Mouse (Mus musculus) forebrain, embryonic 16.5 days (tissue): Measurements from ENCODE around the gene Tram2. TPM values are rescaled to one million over a fixed set of nuclear protein-coding genes. Genes with fewer than 3 reads are reported as not detected.

ENCODE experiments used
- ATAC-seq: fragments of 200-750 bp; cut with Nextera tagmentation; 2 replicates; pipeline ENCODE4 v1.8.0; 2017; ENCODE audit warnings: mild to moderate bottlenecking, moderate library complexity
- H3K27ac ChIP-seq: fragments of 300-500 bp; sonication (generic); 2 replicates; pipeline ENCODE4 v1.5.1; 2014; ENCODE audit warnings: low read length, control low read depth
- H3K27me3 ChIP-seq: fragments of 300-500 bp; sonication (generic); replicated peaks from 2 replicates; pipeline ENCODE4 v1.6.1; 2014; ENCODE audit warnings: low read length; ENCODE audit not compliant: control insufficient read depth, insufficient read depth
- H3K36me3 ChIP-seq: fragments of 300-500 bp; sonication (generic); 2 replicates; pipeline ENCODE4 v1.6.1; 2014; ENCODE audit not compliant: control insufficient read depth, insufficient read depth
- H3K4me1 ChIP-seq: fragments of 300-500 bp; sonication (generic); replicated peaks from 2 replicates; pipeline ENCODE4 v1.6.1; 2014; ENCODE audit warnings: low read length; ENCODE audit not compliant: control insufficient read depth, insufficient read depth
- H3K4me2 ChIP-seq: fragments of 300-500 bp; sonication (generic); 2 replicates; pipeline ENCODE4 v1.6.1; 2014; ENCODE audit warnings: mild to moderate bottlenecking, low read length, control low read depth
- H3K4me3 ChIP-seq: fragments of 300-500 bp; sonication (generic); replicated peaks from 2 replicates; pipeline ENCODE4 v1.5.1; 2014; ENCODE audit warnings: mild to moderate bottlenecking, low read length, control low read depth
- H3K9ac ChIP-seq: fragments of 300-500 bp; sonication (generic); replicated peaks from 2 replicates; pipeline ENCODE4 v1.6.1; 2014; ENCODE audit warnings: low read depth, low read length, control low read depth
- H3K9me3 ChIP-seq: fragments of 300-500 bp; sonication (generic); 2 replicates; pipeline ENCODE4 v1.6.1; 2016; ENCODE audit warnings: low read length; ENCODE audit not compliant: control insufficient read depth
- WGBS: fragments of 180-500 bp; shearing (Covaris S2); extraction: QIAGEN DNeasy Blood & Tissue Kit; methylation state at CpG from one replicate; pipeline ENCODE4 v1.1.7; 2014; 5-methylcytosine and 5-hydroxymethylcytosine counted together
- polyA plus RNA-seq: library from polyadenylated mRNA; unstranded; fragments of >200 nt; fragmentation: Nextera tagmentation; extraction: Ambion mirVana; gene quantifications from 2 replicates; pipeline ENCODE4 v1.2.1, GENCODE M21; 2015

Tram2 gene
- 2.0 and 2.3 TPM in 2 replicates for polyA plus RNA-seq

GRCm38 (mm10) chr1:21079217-21079773 is at the start of gene Tram2:
Gene Tram2 (minus strand): TSS chr1:21079229.
- Histone ChIP-seq H3K36me3 (no peaks in the 10 kb centered on the region), H3K9ac (peak within 1 kb of the TSS; percentile 77), H3K9me3 (no peaks in the 10 kb centered on the region), H3K4me1 (peaks cover 13% of the 10 kb centered on the region), H3K4me2 (peak within 1 kb of the TSS; percentile 73), H3K4me3 (peak within 1 kb of the TSS; percentile 63), H3K27me3 (no peaks in the 10 kb centered on the region; the same call in 1 of the 2 replicates), H3K27ac (peak within 1 kb of the TSS; percentile 52; the same call in 1 of the 2 replicates)
- peak; percentile 93 for ATAC-seq
- under 1% methylated on average over 50 of the region's 52 CpGs for WGBS

- no peak for ATAC-seq
- H3K27ac ChIP-seq, result no peak overlapping the region
Observed at GRCm38 (mm10) chr1:21124713-21125336, 45.8 kb upstream of the Tram2 start.

GRCm38 (mm10) chr1:21103784-21104183 is 24.8 kb upstream of the Tram2 start:
- Histone ChIP-seq H3K4me3 (no peak overlapping the region), H3K9me3 (no peaks in the 10 kb centered on the region), H3K27ac (no peak overlapping the region), H3K36me3 (no peaks in the 10 kb centered on the region), H3K9ac (no peak overlapping the region), H3K27me3 (no peaks in the 10 kb centered on the region), H3K4me2 (no peak overlapping the region), H3K4me1 (no peaks in the 10 kb centered on the region)
- ATAC-seq, result no peak
- 83% methylated on average over 4 of the region's 4 CpGs for WGBS

More at GRCm38 (mm10) chr1:21124713-21125336, 45.8 kb upstream of the Tram2 start:
- Histone ChIP-seq H3K27me3 (no peaks in the 10 kb centered on the region), H3K4me3 (no peak overlapping the region), H3K4me2 (no peak overlapping the region), H3K9ac (no peak overlapping the region), H3K36me3 (no peaks in the 10 kb centered on the region), H3K9me3 (0 out of 2 replicates have a peak, but pooled peaks cover 3% of the 10 kb centered on the region), H3K4me1 (no peaks in the 10 kb centered on the region)
- WGBS, result 80% methylated on average over 14 of the region's 14 CpGs

- Histone ChIP-seq H3K4me1 (no peaks in the 10 kb centered on the region), H3K27ac (no peak overlapping the region), H3K4me3 (no peak overlapping the region), H3K27me3 (no peaks in the 10 kb centered on the region), H3K4me2 (no peak overlapping the region), H3K36me3 (no peaks in the 10 kb centered on the region), H3K9me3 (no peaks in the 10 kb centered on the region), H3K9ac (no peak overlapping the region)
- WGBS, result 64% methylated on average over 15 of the region's 15 CpGs
- 0 out of 2 replicates have a peak, but pooled peaks have one; percentile 18 for ATAC-seq
Observed at GRCm38 (mm10) chr1:21101221-21102006, 22.4 kb upstream of the Tram2 start.

- Histone ChIP-seq H3K9me3 (no peaks in the 10 kb centered on the region), H3K27me3 (no peaks in the 10 kb centered on the region), H3K4me3 (no peak overlapping the region), H3K9ac (no peak overlapping the region), H3K4me2 (no peak overlapping the region), H3K36me3 (no peaks in the 10 kb centered on the region), H3K4me1 (no peaks in the 10 kb centered on the region), H3K27ac (no peak overlapping the region)
- WGBS, result 81% methylated on average over 4 of the region's 4 CpGs
- no peak for ATAC-seq
Observed at GRCm38 (mm10) chr1:21100726-21101125, 21.7 kb upstream of the Tram2 start.

GRCm38 (mm10) chr1:21097001-21097989 is 18.3 kb upstream of the Tram2 start:
- no peaks in the 10 kb centered on the region for H3K4me1 ChIP-seq
- no peaks in the 10 kb centered on the region for H3K27me3 ChIP-seq
- no peak overlapping the region for H3K27ac ChIP-seq
- H3K9me3 ChIP-seq, result no peaks in the 10 kb centered on the region
- no peak overlapping the region for H3K4me3 ChIP-seq
- no peak overlapping the region for H3K4me2 ChIP-seq
- ATAC-seq, result no peak
- H3K36me3 ChIP-seq, result no peaks in the 10 kb centered on the region
- no peak overlapping the region for H3K9ac ChIP-seq
- 87% methylated on average over 23 of the region's 23 CpGs for WGBS

- H3K4me1 ChIP-seq, result no peaks in the 10 kb centered on the region
- no peaks in the 10 kb centered on the region for H3K36me3 ChIP-seq
- H3K4me3 ChIP-seq, result no peak overlapping the region
- no peak overlapping the region for H3K9ac ChIP-seq
- no peak for ATAC-seq
- no peak overlapping the region for H3K4me2 ChIP-seq
- WGBS, result 80% methylated on average over 4 of the region's 4 CpGs
- H3K9me3 ChIP-seq, result no peaks in the 10 kb centered on the region
- no peak overlapping the region for H3K27ac ChIP-seq
- no peaks in the 10 kb centered on the region for H3K27me3 ChIP-seq
Observed at GRCm38 (mm10) chr1:21094644-21095215, 15.7 kb upstream of the Tram2 start.

GRCm38 (mm10) chr1:21089661-21090117 is 10.7 kb upstream of the Tram2 start:
- Histone ChIP-seq H3K9me3 (no peaks in the 10 kb centered on the region), H3K4me1 (no peaks in the 10 kb centered on the region), H3K27me3 (no peaks in the 10 kb centered on the region), H3K4me3 (no peak overlapping the region), H3K9ac (no peak overlapping the region), H3K36me3 (no peaks in the 10 kb centered on the region), H3K4me2 (no peak overlapping the region), H3K27ac (no peak overlapping the region)
- 45% methylated on average over 6 of the region's 6 CpGs for WGBS
- no peak for ATAC-seq
